In genomic region chr17:88262326-88263187, GRCm38 (mm10) we compare ENCODE assay signal across 9 mouse cellular contexts.
A peak's percentile ranks its signal among the peaks of the same experiment; 100 is the strongest.
DNase-seq lines count a peak whose midpoint lies in the region; ATAC-seq and TF ChIP-seq lines count a peak whose summit lies in the region.
"Had no signal": no experiment of that assay in that cellular context is flagged by ENCODE, and none has a peak within 500 bp of the region (broad histone marks: within the 10 kb centered on the region; RNA-seq: fewer than 3 reads in every experiment).

No protein-coding gene starts in this region.

- no peaks in the 10 kb centered on the region for H3K36me3 ChIP-seq in heart, embryonic 15.5 days

- WGBS in heart, embryonic 15.5 days, result 56% methylated on average over 13 of the region's 13 CpGs

- no peak overlapping the region for H3K4me2 ChIP-seq in heart, embryonic 15.5 days

- 0 out of 2 replicates have a peak, but pooled peaks have one; percentile 55 for ATAC-seq in heart, embryonic 15.5 days (replicated peaks; ENCODE audit: insufficient number of reproducible peaks, insufficient read depth, low FRiP score, low read depth)
- ATAC-seq: Patski had no signal

- no peak for DNase-seq in heart, postnatal 25 days (ENCODE audit: low spot score)
- DNase-seq in brain, embryonic 14.5 days (ENCODE audit: low read depth), result peak; percentile 43
- peak; percentile 22 for DNase-seq in heart, postnatal 4 days
- DNase-seq in left cerebral cortex, postnatal 36 days (ENCODE audit: low spot score in 2 of 2), result peak; percentile 73 to 77
- no peak for DNase-seq in embryo, embryonic 10.5 days (ENCODE audit: low spot score)
- DNase-seq in thymus, postnatal 0 days (ENCODE audit: low spot score), result no peak
- DNase-seq: gastrocnemius, postnatal 10 days had no signal

- peak overlapping the region; percentile 20 for H3K27ac ChIP-seq in heart, embryonic 15.5 days

- no peak overlapping the region for H3K4me3 ChIP-seq in heart, embryonic 15.5 days

- H3K4me1 ChIP-seq in heart, embryonic 15.5 days (replicated peaks), result peaks cover 14% of the 10 kb centered on the region

- no peaks in the 10 kb centered on the region for H3K9me3 ChIP-seq in heart, embryonic 15.5 days (replicated peaks)

- no peak for TF ChIP-seq POLR2A in brain, embryonic 14.5 days (IDR thresholded peaks at IDR 0.05; ENCODE audit: borderline replicate concordance, extremely low read depth, insufficient read depth, insufficient read length, poor library complexity, severe bottlenecking)

- intact Hi-C loops in heart, postnatal 25 days (cut with DNase I), result no loop called here
- intact Hi-C loops in left cerebral cortex, postnatal 36 days (cut with DNase I), result no loop called here

- no peak for TF ChIP-seq CTCF in brain, embryonic 14.5 days (IDR thresholded peaks at IDR 0.05; ENCODE audit: borderline replicate concordance, extremely low read depth, insufficient read depth, insufficient read length)

- no peaks in the 10 kb centered on the region for H3K27me3 ChIP-seq in heart, embryonic 15.5 days
- H3K27me3 ChIP-seq: Patski had no signal

- H3K9ac ChIP-seq in heart, embryonic 15.5 days, result no peak overlapping the region

Comparison
In these comparisons a context has a peak if more than half of its experiments do, and no peak if none do; other contexts are left out.
1. DNase-seq: peak in brain, embryonic 14.5 days (single experiment), heart, postnatal 4 days (single experiment) and left cerebral cortex, postnatal 36 days (2 of 2); none in heart, postnatal 25 days (single experiment), embryo, embryonic 10.5 days (single experiment) and thymus, postnatal 0 days (single experiment).